Mouse (Mus musculus) kidney, embryonic 14.5 days (tissue): ENCODE data around the gene Asb9. TPM values are rescaled to one million over a fixed set of nuclear protein-coding genes. Genes with fewer than 3 reads are reported as not detected.

ENCODE experiments used
- ATAC-seq: fragments of 200-750 bp; cut with Nextera tagmentation; 2 replicates; pipeline ENCODE4 v1.8.0; 2017; ENCODE audit warnings: moderate number of reproducible peaks, mild to moderate bottlenecking, moderate TSS enrichment, moderate library complexity; ENCODE audit not compliant: low FRiP score, low TSS enrichment
- H3K27ac ChIP-seq: fragments of 300-500 bp; sonication (generic); 2 replicates; pipeline ENCODE4 v1.5.1; 2014; ENCODE audit warnings: low read depth, mild to moderate bottlenecking, low read length, moderate library complexity, mixed read lengths
- H3K27me3 ChIP-seq: fragments of 300-500 bp; sonication (generic); 2 replicates; pipeline ENCODE4 v1.6.1; 2014; ENCODE audit warnings: mild to moderate bottlenecking, low read length; ENCODE audit not compliant: control insufficient read depth, insufficient read depth
- H3K36me3 ChIP-seq: fragments of 300-500 bp; sonication (generic); 2 replicates; pipeline ENCODE4 v1.6.1; 2014; ENCODE audit warnings: low read length, mixed read lengths; ENCODE audit not compliant: control insufficient read depth, insufficient read depth
- H3K4me1 ChIP-seq: fragments of 300-500 bp; sonication (generic); 2 replicates; pipeline ENCODE4 v1.6.1; 2014; ENCODE audit warnings: low read length, mixed read lengths; ENCODE audit not compliant: control insufficient read depth, insufficient read depth
- H3K4me2 ChIP-seq: fragments of 300-500 bp; sonication (generic); replicated peaks from 2 replicates; pipeline ENCODE4 v1.6.1; 2014; ENCODE audit warnings: low read depth, mild to moderate bottlenecking, low read length
- H3K4me3 ChIP-seq: fragments of 300-500 bp; sonication (generic); 2 replicates; pipeline ENCODE4 v1.5.1; 2014; ENCODE audit warnings: mild to moderate bottlenecking, low read length
- H3K9ac ChIP-seq: fragments of 300-500 bp; sonication (generic); 2 replicates; pipeline ENCODE4 v1.6.1; 2014; ENCODE audit warnings: low read depth, mild to moderate bottlenecking, low read length, moderate library complexity
- H3K9me3 ChIP-seq: fragments of 300-500 bp; sonication (generic); 2 replicates; pipeline ENCODE4 v1.6.1; 2016; ENCODE audit warnings: low read length; ENCODE audit not compliant: control insufficient read depth
- WGBS: fragments of 180-500 bp; shearing (Covaris S2); extraction: QIAGEN DNeasy Blood & Tissue Kit; methylation state at CpG from one replicate; pipeline ENCODE4 v1.1.7; 2014; 5-methylcytosine and 5-hydroxymethylcytosine counted together
- polyA plus RNA-seq: library from polyadenylated mRNA; unstranded; fragments of >200 nt; fragmentation: Nextera tagmentation; extraction: Ambion mirVana; gene quantifications from 2 replicates; pipeline ENCODE4 v1.2.1, GENCODE M21; 2014

Asb9 gene
- polyA plus RNA-seq, 1 experiment from 2014 or later: 10.9 TPM

DNA sequence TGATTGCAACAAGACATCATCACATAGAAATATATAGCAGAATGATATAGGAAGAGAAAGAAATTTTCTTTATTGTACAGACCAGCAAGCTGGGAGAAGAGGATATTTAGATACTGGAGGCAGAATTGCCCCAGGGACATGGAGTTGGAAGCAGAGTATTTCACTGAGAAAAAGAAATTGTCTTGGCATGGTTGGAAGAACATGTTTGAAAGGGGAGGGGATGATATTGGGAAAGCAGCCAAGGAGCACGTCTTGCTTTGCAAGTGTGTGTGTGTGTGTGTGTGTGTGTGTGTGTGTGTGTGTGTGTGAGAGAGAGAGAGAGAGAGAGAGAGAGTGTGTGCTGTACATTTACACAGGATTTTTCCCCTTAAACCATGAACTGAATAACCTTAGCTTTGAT lies 64.1 kb downstream of the Asb9 start:
- H3K9me3 ChIP-seq: no peaks in the 10 kb centered on the region
- no peak overlapping the region for H3K27ac ChIP-seq
- no peaks in the 10 kb centered on the region for H3K27me3 ChIP-seq
- H3K4me2 ChIP-seq: no peak overlapping the region
- no peak overlapping the region for H3K9ac ChIP-seq
- H3K4me1 ChIP-seq: no peaks in the 10 kb centered on the region
- no peak overlapping the region for H3K4me3 ChIP-seq
- no peak for ATAC-seq
- no peaks in the 10 kb centered on the region for H3K36me3 ChIP-seq
- WGBS: 59% methylated on average over 1 of the region's 1 CpGs

GRCm38 (mm10) chrX:164576967-164577366 lies 70.8 kb downstream of the Asb9 start:
- Histone ChIP-seq H3K4me3 (no peak overlapping the region), H3K4me2 (no peak overlapping the region), H3K36me3 (no peaks in the 10 kb centered on the region), H3K4me1 (no peaks in the 10 kb centered on the region), H3K27me3 (no peaks in the 10 kb centered on the region), H3K27ac (no peak overlapping the region), H3K9me3 (no peaks in the 10 kb centered on the region), H3K9ac (no peak overlapping the region)
- no peak for ATAC-seq
- WGBS: 64% methylated on average over 3 of the region's 3 CpGs

Other genes starting within 250 kb of the Asb9 start
- gene Bmx, start 248.1 kb upstream of the Asb9 start, polyA plus RNA-seq: 0.57 and 0.62 TPM in 2 replicates
- gene Pir, start 237.0 kb upstream of the Asb9 start, polyA plus RNA-seq: 10.8 and 11.3 TPM in 2 replicates
- 16.0 and 19.3 TPM in 2 replicates for gene Vegfd, start 132.9 kb upstream of the Asb9 start, polyA plus RNA-seq
- gene Piga, start 86.5 kb upstream of the Asb9 start, polyA plus RNA-seq: 8.5 and 14.2 TPM in 2 replicates
- not detected in 2 replicates for gene Asb11, start 69.3 kb upstream of the Asb9 start, polyA plus RNA-seq